In genomic region chr5:65538121-65538520, GRCm38 (mm10) we compare ENCODE assay signal across 8 mouse cellular contexts. TPM values are rescaled to one million over a fixed set of nuclear protein-coding genes. Genes with fewer than 3 reads are reported as not detected.
DNase-seq lines count a peak whose midpoint lies in the region; ATAC-seq and TF ChIP-seq lines count a peak whose summit lies in the region.

No protein-coding gene starts in this region.

- H3K27ac ChIP-seq in ES-Bruce4 (ENCODE audit: insufficient read depth, low read length), result peak overlapping the region; percentile 80
- peak overlapping the region; percentile 98 for H3K27ac ChIP-seq in forebrain, embryonic 16.5 days (ENCODE audit: low read length)
- H3K27ac ChIP-seq in liver, embryonic 15.5 days (replicated peaks), result peak overlapping the region; percentile 96

- peak overlapping the region; percentile 81 for H3K4me3 ChIP-seq in ES-Bruce4 (ENCODE audit: low read depth, low read length)
- peak overlapping the region; percentile 96 for H3K4me3 ChIP-seq in forebrain, embryonic 16.5 days (replicated peaks; ENCODE audit: low read length)
- H3K4me3 ChIP-seq in liver, embryonic 15.5 days (replicated peaks), result peak overlapping the region; percentile 97

- peak overlapping the region; percentile 80 for H3K9ac ChIP-seq in ES-Bruce4 (ENCODE audit: low read depth, poor library complexity, severe bottlenecking)
- peak overlapping the region; percentile 98 for H3K9ac ChIP-seq in forebrain, embryonic 16.5 days (replicated peaks; ENCODE audit: low read depth, low read length)
- H3K9ac ChIP-seq in liver, embryonic 15.5 days, result peak overlapping the region; percentile 98

- TF ChIP-seq POLR2A in ES-Bruce4 (IDR thresholded peaks at IDR 0.05; ENCODE audit: insufficient read depth, low read length), result no peak

- no peaks in the 10 kb centered on the region for H3K27me3 ChIP-seq in ES-Bruce4 (ENCODE audit: control insufficient read depth, insufficient read depth, low read length, poor library complexity, severe bottlenecking)
- H3K27me3 ChIP-seq in forebrain, embryonic 16.5 days (replicated peaks; ENCODE audit: control insufficient read depth, insufficient read depth, low read length), result no peaks in the 10 kb centered on the region
- H3K27me3 ChIP-seq in liver, embryonic 15.5 days, result no peaks in the 10 kb centered on the region

- H3K4me2 ChIP-seq in forebrain, embryonic 16.5 days (ENCODE audit: low read length), result peak overlapping the region; percentile 77
- peak overlapping the region; percentile 88 for H3K4me2 ChIP-seq in liver, embryonic 15.5 days

- intact Hi-C loops in heart, postnatal 14 days (cut with DNase I), result loop anchor here (5.0 to 10.0 kb wide), 3 partner anchors 84 to 227 kb away; partner anchors contain the start of genes N4bp2 and Ugdh

- 0% methylated on average over 4 of the region's 4 CpGs for WGBS in forebrain, embryonic 16.5 days
- 0% methylated on average over 4 of the region's 4 CpGs for WGBS in liver, embryonic 15.5 days (ENCODE audit: insufficient replicate concordance)

- H3K9me3 ChIP-seq in ES-Bruce4 (replicated peaks; ENCODE audit: control insufficient read depth, insufficient read depth, low read length, poor library complexity, severe bottlenecking), result no peaks in the 10 kb centered on the region
- no peaks in the 10 kb centered on the region for H3K9me3 ChIP-seq in forebrain, embryonic 16.5 days (ENCODE audit: control insufficient read depth, low read length)
- H3K9me3 ChIP-seq in liver, embryonic 15.5 days (replicated peaks), result no peaks in the 10 kb centered on the region

- TF ChIP-seq CTCF in ES-Bruce4 (IDR thresholded peaks at IDR 0.05; ENCODE audit: low read depth, low read length), result no peak

- peaks cover 13% of the 10 kb centered on the region for H3K36me3 ChIP-seq in ES-Bruce4 (ENCODE audit: control insufficient read depth, insufficient read depth, low read length, poor library complexity, severe bottlenecking)
- H3K36me3 ChIP-seq in forebrain, embryonic 16.5 days (ENCODE audit: control insufficient read depth, insufficient read depth), result no peaks in the 10 kb centered on the region
- 0 out of 2 replicates have a peak, but pooled peaks cover 13% of the 10 kb centered on the region for H3K36me3 ChIP-seq in liver, embryonic 15.5 days (replicated peaks)

- H3K4me1 ChIP-seq in ES-Bruce4 (ENCODE audit: control insufficient read depth, insufficient read depth, low read length), result peaks cover 3% of the 10 kb centered on the region
- H3K4me1 ChIP-seq in forebrain, embryonic 16.5 days (replicated peaks; ENCODE audit: control insufficient read depth, insufficient read depth, low read length), result peaks cover 11% of the 10 kb centered on the region
- peaks cover 36% of the 10 kb centered on the region for H3K4me1 ChIP-seq in liver, embryonic 15.5 days (replicated peaks)

- DNase-seq in heart, adult 11 months, result peak; percentile 33
- no peak for DNase-seq in heart, postnatal 14 days
- DNase-seq in layer of hippocampus, postnatal 25 days (ENCODE audit: extremely low spot score in 1 of 2, low spot score in 1 of 2), result no peak
- no peak for DNase-seq in cerebellum, adult 8-10 months

- no peak for TF ChIP-seq EP300 in ES-Bruce4 (IDR thresholded peaks at IDR 0.05; ENCODE audit: insufficient read depth, low read depth, low read length)

- ATAC-seq in forebrain, embryonic 16.5 days, result no peak
- ATAC-seq in liver, embryonic 15.5 days (ENCODE audit: insufficient read depth), result no peak
- no peak for ATAC-seq in activated CD4-positive, CD25-positive, alpha-beta regulatory T cell, adult 4 months

RNA-seq across cellular contexts. Expression of gene Ube2k, which starts 1.1 kb away (rescaled TPM):
- 10 to 100 TPM; 62.5 to 66.3 TPM for total RNA-seq in heart, postnatal 14 days (2021)
- polyA plus RNA-seq in ES-Bruce4 (2011; ENCODE audit: insufficient read depth, insufficient read length, low read depth, missing spikeins), result 282 and 285 TPM in 2 replicates
- 188 and 191 TPM in 2 replicates for polyA plus RNA-seq in forebrain, embryonic 16.5 days (2015; fragmentation: Nextera tagmentation; extraction: Ambion mirVana)
- polyA plus RNA-seq in liver, embryonic 15.5 days (2015; fragmentation: Nextera tagmentation; extraction: Ambion mirVana), result 73.5 and 81.5 TPM in 2 replicates
- 100 to 1,000 TPM; 130 to 134 TPM for total RNA-seq in layer of hippocampus, postnatal 25 days (2021)
- polyA plus RNA-seq in activated CD4-positive, CD25-positive, alpha-beta regulatory T cell, adult 4 months (2017; shearing (Covaris generic)), result 100 to 1,000 TPM; 107 to 115 TPM

RNA-seq across cellular contexts. Expression of gene Smim14, which starts 1.1 kb away (rescaled TPM):
- 100 to 1,000 TPM in 1 of 2 experiments, 10 to 100 TPM in 1; 93.4 to 103 TPM for total RNA-seq in heart, postnatal 14 days (2021)
- 47.3 and 53.2 TPM in 2 replicates for polyA plus RNA-seq in ES-Bruce4 (2011; ENCODE audit: insufficient read depth, insufficient read length, low read depth, missing spikeins)
- 174 and 198 TPM in 2 replicates for polyA plus RNA-seq in forebrain, embryonic 16.5 days (2015; fragmentation: Nextera tagmentation; extraction: Ambion mirVana)
- 45.0 and 45.8 TPM in 2 replicates for polyA plus RNA-seq in liver, embryonic 15.5 days (2015; fragmentation: Nextera tagmentation; extraction: Ambion mirVana)
- 100 to 1,000 TPM; 158 to 162 TPM for total RNA-seq in layer of hippocampus, postnatal 25 days (2021)
- polyA plus RNA-seq in activated CD4-positive, CD25-positive, alpha-beta regulatory T cell, adult 4 months (2017; shearing (Covaris generic)), result 100 to 1,000 TPM; 137 to 154 TPM

RNA-seq across cellular contexts. Expression of gene Gm43552, which starts 45.5 kb away (rescaled TPM):
- 1 to 10 TPM in 1 of 2 experiments, not detected in 1; 1.3 TPM for total RNA-seq in heart, postnatal 14 days (2021)
- not detected in 2 replicates for polyA plus RNA-seq in ES-Bruce4 (2011; ENCODE audit: insufficient read depth, insufficient read length, low read depth, missing spikeins)
- polyA plus RNA-seq in forebrain, embryonic 16.5 days (2015; fragmentation: Nextera tagmentation; extraction: Ambion mirVana), result not detected in 2 replicates
- polyA plus RNA-seq in liver, embryonic 15.5 days (2015; fragmentation: Nextera tagmentation; extraction: Ambion mirVana), result not detected in 2 replicates
- 1 to 10 TPM in 1 of 2 experiments, not detected in 1; 1.8 TPM for total RNA-seq in layer of hippocampus, postnatal 25 days (2021)
- not detected for polyA plus RNA-seq in activated CD4-positive, CD25-positive, alpha-beta regulatory T cell, adult 4 months (2017; shearing (Covaris generic))
